Mouse (Mus musculus) heart, embryonic 10.5 days (tissue): Measurements from ENCODE around the gene Dnajb2. TPM values are rescaled to one million over a fixed set of nuclear protein-coding genes. Genes with fewer than 3 reads are reported as not detected.

Experiments used
- DNase-seq: peaks from one replicate; pipeline ENCODE4 v3.0.0-alpha.2; 2017; ENCODE audit warnings: low spot score
- H3K27ac ChIP-seq: fragments of 300-500 bp; sonication (generic); 2 replicates; pipeline ENCODE4 v1.5.1; 2016; ENCODE audit warnings: mild to moderate bottlenecking
- H3K27me3 ChIP-seq: fragments of 300-500 bp; sonication (generic); 2 replicates; pipeline ENCODE4 v1.6.1; 2016; ENCODE audit warnings: mild to moderate bottlenecking; ENCODE audit not compliant: poor library complexity, insufficient read depth, severe bottlenecking
- H3K36me3 ChIP-seq: fragments of 300-500 bp; sonication (generic); 2 replicates; pipeline ENCODE4 v1.6.1; 2016; ENCODE audit warnings: mild to moderate bottlenecking, moderate library complexity
- H3K4me1 ChIP-seq: fragments of 300-500 bp; sonication (generic); 2 replicates; pipeline ENCODE4 v1.6.1; 2016; ENCODE audit warnings: mild to moderate bottlenecking
- H3K4me3 ChIP-seq: fragments of 300-500 bp; sonication (generic); 2 replicates; pipeline ENCODE4 v1.5.1; 2016; ENCODE audit warnings: mild to moderate bottlenecking, moderate library complexity
- H3K9me3 ChIP-seq: fragments of 300-500 bp; sonication (generic); 2 replicates; pipeline ENCODE4 v1.6.1; 2016; ENCODE audit warnings: mild to moderate bottlenecking, moderate library complexity
- WGBS: fragments of 180-500 bp; shearing (Covaris S2); methylation state at CpG from one replicate; pipeline ENCODE4 v1.1.7; 2016; 5-methylcytosine and 5-hydroxymethylcytosine counted together
- polyA plus RNA-seq: library from polyadenylated mRNA; unstranded; fragments of >200 nt; fragmentation: Nextera tagmentation; extraction: Ambion mirVana; gene quantifications from 2 replicates; pipeline ENCODE4 v1.2.1, GENCODE M21; 2016

Dnajb2 gene
- polyA plus RNA-seq, 1 experiment from 2014 or later, result 32.4 TPM

DNA sequence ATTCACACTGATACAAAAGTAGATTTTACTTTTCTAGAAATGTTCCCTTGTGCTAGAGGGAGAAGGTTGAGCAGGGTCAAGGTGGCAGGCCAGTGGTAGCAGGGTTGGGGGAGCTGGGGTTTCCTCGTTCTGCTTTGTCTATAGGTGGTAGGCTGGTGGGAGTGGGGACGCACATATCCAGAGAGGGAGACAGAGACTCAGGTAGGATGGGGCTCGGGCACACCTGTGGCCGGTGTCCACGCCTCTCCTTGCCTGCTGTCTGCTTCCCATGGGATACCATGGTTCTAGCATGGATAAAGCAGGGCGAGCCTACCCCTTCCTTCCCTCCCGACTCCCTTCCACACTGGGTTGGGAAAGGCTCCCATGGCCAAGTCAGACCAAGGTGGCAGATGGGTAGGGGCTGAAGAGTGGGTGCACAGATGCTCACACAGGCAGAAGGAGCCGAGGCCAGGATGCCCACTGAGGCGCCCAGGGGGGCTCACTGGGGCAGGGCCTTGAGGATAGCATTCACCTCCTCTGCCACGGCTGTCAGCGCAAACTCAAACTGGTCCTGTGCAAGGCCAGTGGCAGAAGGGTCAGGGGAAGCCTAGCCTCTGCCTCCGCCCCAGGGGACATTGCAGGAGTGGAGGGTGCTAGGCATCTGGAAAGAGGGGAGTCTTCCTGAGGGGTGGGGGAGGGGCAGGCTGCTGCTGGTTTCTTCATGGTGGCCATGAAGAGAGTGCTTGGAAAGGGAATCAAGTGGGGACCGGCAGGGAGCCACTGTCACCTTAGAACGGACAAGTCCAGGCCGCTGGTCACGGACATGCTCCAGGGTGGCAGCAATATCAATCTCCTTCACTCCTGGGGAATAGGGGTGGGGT is 11.1 kb downstream of the Dnajb2 start:
- Histone ChIP-seq H3K4me1 (peaks cover 40% of the 10 kb centered on the region), H3K4me3 (no peak overlapping the region), H3K27me3 (peaks cover 3% of the 10 kb centered on the region), H3K9me3 (no peaks in the 10 kb centered on the region), H3K36me3 (peaks cover 25% of the 10 kb centered on the region), H3K27ac (peak overlapping the region; percentile 85)
- DNase-seq, result no peak
- 78% methylated on average over 16 of the region's 16 CpGs for WGBS

DNA sequence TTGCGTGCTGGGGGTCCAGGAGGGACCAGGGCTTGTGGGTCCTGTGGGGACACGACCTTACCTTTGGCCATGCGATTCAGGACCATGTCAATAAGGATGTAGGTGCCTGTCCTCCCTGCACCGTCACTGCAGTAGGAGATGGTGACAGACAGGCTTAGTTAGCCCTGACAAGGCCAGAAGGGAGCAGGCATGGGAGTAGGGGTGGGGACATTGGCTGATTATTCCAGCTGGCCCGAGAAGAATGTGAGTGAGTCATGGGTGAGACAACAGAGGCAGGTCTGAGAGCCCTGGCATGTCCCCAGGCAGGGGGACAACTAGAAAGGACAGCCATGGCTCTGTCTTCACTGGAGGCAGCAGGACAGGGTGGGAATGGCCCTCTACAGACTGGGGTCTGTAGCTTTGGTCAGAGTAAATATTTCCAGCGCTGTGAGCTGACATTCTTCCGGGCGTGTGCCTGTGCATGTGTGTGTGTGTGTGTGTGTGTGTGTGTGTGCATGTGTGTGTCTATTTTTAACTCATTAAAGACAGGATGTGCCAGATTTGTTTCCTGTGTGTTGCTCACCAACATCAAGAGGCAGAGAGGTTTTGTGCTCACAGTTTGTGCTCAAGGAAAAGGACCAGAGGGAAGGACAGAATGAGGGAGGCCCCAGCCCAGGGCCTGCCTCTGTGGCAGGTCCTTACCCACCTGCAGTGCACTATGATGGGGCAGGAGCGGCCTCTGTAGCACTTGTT is 12.0 kb downstream of the Dnajb2 start:
- Histone ChIP-seq H3K4me3 (peak overlapping the region; percentile 22; the same call in 1 of the 2 replicates), H3K27me3 (peaks cover 12% of the 10 kb centered on the region), H3K27ac (peak overlapping the region; percentile 85), H3K36me3 (peaks cover 22% of the 10 kb centered on the region), H3K4me1 (peaks cover 40% of the 10 kb centered on the region), H3K9me3 (no peaks in the 10 kb centered on the region)
- 38% methylated on average over 9 of the region's 9 CpGs for WGBS
- DNase-seq, result peak; percentile 89

DNA sequence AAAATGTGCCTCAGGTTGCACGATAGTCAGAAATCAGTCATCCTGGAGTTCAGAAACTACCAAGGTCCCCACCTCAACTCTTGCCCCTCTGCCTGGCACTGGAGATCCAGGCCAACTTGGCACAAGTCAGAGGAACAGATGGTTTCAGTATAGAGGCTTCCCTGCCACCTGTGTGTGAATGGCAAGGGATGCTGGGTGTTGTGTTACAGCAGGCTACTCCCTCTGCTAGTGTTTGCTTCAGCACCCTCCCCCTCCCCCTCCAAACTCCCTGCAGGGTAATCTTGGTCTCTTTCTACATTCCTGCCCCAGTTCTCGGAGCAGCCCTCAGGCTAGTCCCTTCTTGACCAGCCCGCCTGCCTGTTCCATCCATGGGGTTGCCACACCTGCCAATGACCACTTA is 14.3 kb downstream of the Dnajb2 start:
- WGBS, result 70% methylated on average over 3 of the region's 3 CpGs
- no peak overlapping the region for H3K27ac ChIP-seq
- peaks cover 12% of the 10 kb centered on the region; the same call in 1 of the 2 replicates for H3K36me3 ChIP-seq
- H3K4me3 ChIP-seq, result no peak overlapping the region
- no peak for DNase-seq
- no peaks in the 10 kb centered on the region for H3K9me3 ChIP-seq
- peaks cover 37% of the 10 kb centered on the region for H3K4me1 ChIP-seq
- peaks cover 14% of the 10 kb centered on the region for H3K27me3 ChIP-seq

DNA sequence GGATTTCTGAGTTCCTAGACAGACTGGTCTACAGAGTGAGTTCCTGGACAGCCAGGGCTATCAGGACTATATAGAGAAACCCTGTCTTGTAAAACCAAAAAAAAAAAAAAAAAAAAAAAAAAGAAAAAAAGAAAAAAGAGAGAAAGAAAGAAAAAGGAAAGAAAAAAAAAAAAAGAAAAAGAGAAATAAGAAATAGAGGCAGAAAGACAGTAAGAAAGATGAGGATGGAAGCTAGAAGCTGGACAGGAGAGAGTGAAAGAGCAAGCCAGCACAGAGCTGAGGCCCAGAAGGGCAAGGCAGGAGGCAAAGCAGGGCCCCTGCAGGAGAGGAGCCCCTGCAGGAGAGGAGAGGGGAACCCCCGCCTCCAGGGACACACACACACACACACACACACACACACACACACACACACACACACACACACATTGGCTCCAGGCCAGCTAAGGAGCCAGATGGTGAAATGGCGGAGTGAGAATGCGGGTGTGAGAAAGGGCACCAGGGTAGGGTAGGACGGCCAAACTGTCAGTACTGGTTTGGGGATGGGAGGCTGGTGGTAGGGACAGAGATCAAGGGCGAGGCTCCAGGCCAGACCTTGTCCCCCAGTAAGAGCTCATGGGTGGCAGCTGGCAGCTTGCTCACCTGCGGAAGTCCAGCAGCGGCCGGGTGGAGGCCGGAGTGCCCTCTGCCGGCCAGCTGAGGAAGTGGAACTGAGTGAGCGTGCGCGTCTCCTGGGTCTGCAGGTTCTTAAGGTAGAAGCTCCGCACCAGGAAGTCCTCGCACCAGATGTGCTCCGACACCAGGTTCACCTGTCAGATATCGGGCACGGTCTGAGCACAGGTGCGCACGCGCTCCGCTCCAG is 15.1 kb downstream of the Dnajb2 start:
- Histone ChIP-seq H3K4me3 (peak overlapping the region; percentile 42), H3K27me3 (peaks cover 14% of the 10 kb centered on the region), H3K27ac (peak overlapping the region; percentile 45), H3K4me1 (peaks cover 33% of the 10 kb centered on the region), H3K9me3 (no peaks in the 10 kb centered on the region), H3K36me3 (0 out of 2 replicates have a peak, but pooled peaks cover 4% of the 10 kb centered on the region)
- peak; percentile 94 for DNase-seq
- WGBS, result 10% methylated on average over 21 of the region's 22 CpGs

DNA sequence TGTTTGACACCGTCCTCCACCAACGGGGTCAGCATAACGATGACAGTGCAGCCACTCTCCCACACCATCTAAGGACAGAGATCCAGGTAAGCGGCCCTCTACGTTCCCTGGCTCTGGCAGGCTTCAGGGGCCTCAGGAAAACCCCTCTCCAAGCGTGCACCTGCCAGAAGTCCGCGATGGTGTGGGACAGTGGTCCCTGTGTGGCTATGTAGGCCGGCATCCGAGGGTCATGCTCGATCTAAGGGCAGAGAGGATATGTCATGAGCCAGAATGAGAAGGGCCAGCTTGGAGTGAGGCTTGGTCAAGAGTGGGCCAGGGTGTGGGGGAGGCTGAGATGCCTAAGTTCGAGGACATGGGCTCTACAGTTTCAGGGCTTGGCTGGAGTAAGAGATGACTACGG is 16.1 kb downstream of the Dnajb2 start:
- DNase-seq, result no peak
- H3K27me3 ChIP-seq, result peaks cover 14% of the 10 kb centered on the region
- WGBS, result 60% methylated on average over 13 of the region's 13 CpGs
- peaks cover 24% of the 10 kb centered on the region for H3K4me1 ChIP-seq
- H3K27ac ChIP-seq, result no peak overlapping the region
- H3K36me3 ChIP-seq, result no peaks in the 10 kb centered on the region
- H3K4me3 ChIP-seq, result no peak overlapping the region
- H3K9me3 ChIP-seq, result no peaks in the 10 kb centered on the region

DNA sequence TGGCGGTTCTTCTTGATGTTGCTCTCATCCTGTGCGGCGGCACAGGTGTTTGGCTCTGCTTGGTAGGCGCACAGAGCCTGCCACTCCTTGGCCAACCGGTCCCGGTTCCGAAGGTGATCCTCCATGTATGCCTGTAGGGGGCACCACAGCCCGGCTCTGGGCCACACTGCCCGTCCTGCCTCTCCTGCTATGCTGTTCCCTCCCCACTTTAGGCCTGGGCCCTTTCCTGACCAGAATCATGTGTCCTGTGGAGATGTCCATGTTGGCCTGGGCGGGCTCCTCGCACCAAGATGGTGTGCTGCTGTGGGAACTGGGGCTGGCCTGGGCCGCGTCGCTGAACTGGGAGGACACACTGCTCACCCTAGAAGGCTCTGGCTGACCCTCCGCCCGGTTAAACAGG is 16.8 kb downstream of the Dnajb2 start:
- Histone ChIP-seq H3K4me3 (no peak overlapping the region), H3K9me3 (no peaks in the 10 kb centered on the region), H3K27me3 (peaks cover 17% of the 10 kb centered on the region), H3K36me3 (no peaks in the 10 kb centered on the region), H3K4me1 (peaks cover 17% of the 10 kb centered on the region), H3K27ac (no peak overlapping the region)
- no peak for DNase-seq
- WGBS, result 64% methylated on average over 16 of the region's 16 CpGs

DNA sequence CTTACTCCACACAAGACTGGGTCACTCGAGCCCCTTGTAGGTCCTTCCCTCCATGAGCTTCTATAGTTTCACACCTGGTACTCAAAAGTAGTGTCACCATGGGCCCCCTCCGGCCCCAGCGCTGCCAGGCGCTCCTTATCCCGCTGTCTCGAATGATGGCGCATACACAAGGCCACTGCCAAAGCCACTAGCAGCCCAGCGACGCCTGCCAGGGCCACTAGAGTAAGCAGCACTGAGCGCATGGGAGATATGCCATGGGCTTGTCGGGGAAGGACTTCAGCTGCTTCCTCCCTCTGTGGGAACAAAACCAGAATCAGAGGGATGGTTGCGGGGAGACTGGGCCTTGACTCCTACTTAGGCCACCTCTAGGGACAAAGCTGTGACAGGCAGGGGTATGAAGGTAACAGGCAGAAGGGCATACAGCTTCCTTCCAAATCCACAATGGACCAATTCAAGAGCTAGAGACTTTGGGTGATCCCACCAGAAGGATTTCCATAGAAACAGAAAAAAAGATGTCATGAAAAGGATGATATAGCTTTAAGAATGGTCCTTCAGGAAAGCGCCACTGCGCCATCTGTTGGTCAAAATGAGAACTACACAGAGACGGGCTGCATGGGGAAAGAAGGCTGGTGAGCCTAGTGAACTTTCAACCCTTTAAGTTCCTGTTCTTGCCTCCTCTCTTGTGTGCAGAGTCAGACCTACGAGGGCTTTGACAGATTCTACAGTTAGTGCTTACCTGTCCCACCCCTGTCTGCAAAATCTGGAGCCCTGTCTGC is 17.8 kb downstream of the Dnajb2 start:
- DNase-seq, result no peak
- H3K27ac ChIP-seq, result no peak overlapping the region
- H3K4me1 ChIP-seq, result peaks cover 10% of the 10 kb centered on the region
- no peaks in the 10 kb centered on the region for H3K9me3 ChIP-seq
- H3K4me3 ChIP-seq, result no peak overlapping the region
- 63% methylated on average over 16 of the region's 16 CpGs for WGBS
- peaks cover 18% of the 10 kb centered on the region for H3K27me3 ChIP-seq
- no peaks in the 10 kb centered on the region for H3K36me3 ChIP-seq

DNA sequence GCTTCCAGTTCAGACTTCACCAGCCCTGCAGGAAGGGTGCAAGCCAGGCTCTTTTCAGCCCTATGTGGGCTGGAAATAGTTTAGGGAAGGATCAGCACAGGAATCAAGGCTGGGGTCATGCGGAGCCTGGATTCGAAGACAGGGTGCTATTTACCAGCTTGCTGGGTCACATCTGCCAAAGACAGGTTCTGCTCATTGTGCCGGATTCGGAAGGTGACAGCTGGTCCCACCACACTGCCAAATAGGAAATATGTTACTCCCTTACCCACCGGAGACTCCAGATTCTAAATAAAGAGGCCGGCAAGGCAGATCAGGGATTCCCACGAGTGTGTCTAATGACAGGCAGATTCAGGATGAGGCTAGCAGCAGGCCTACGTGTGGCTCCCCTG is 18.4 kb downstream of the Dnajb2 start:
- Histone ChIP-seq H3K4me3 (no peak overlapping the region), H3K36me3 (no peaks in the 10 kb centered on the region), H3K27ac (no peak overlapping the region), H3K9me3 (no peaks in the 10 kb centered on the region), H3K4me1 (peaks cover 7% of the 10 kb centered on the region), H3K27me3 (peaks cover 18% of the 10 kb centered on the region)
- 75% methylated on average over 8 of the region's 8 CpGs for WGBS
- no peak for DNase-seq

DNA sequence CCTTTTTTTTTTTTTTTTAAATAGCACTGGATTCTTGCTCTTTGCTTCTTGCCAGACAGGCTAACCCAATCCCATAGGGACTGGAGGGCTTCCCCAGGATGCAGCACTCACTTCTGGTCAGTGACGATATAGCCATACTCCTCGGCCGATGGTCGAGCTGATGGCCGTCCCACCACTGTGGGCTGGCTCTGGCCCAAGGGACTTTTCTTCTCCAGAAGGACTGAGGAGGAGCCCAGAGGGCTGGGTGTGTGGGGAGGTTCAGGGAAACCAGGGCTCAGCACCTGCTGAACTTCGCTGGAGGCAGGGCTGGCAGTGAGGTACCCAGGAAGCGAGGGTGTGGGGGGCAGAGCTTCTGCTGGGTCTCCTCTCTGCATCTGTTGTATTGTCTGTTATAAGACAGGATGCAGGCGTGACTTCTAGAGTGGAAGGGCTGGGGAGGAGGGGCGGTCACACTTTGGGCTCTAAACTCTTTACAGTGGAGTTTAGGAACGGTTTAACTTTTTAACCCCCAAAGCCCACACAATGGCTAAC is 19.4 kb downstream of the Dnajb2 start:
- Histone ChIP-seq H3K27me3 (peaks cover 18% of the 10 kb centered on the region), H3K4me1 (peaks cover 7% of the 10 kb centered on the region), H3K36me3 (no peaks in the 10 kb centered on the region), H3K27ac (no peak overlapping the region), H3K9me3 (no peaks in the 10 kb centered on the region), H3K4me3 (no peak overlapping the region)
- WGBS, result 65% methylated on average over 10 of the region's 10 CpGs
- DNase-seq, result no peak

DNA sequence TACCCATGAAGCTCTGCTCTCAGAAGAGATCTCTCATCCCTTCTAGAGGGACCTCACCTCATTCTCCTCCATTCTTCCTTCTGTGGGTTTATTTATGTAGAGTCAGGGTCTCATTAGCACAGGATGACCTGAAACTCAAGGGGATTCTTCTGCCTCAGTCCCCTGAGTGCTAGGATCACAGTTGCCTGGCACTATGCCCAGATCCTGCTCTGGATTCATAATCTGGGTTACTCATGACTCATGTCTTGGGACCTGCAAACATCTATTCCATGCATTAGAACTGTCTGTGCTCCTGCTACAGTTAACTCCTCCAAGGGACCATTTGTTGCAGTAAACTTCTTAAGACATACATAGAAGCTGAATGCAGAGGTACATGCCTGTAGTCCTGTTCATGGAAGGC is 25.1 kb downstream of the Dnajb2 start:
- H3K4me1 ChIP-seq, result peaks cover 13% of the 10 kb centered on the region
- H3K27ac ChIP-seq, result no peak overlapping the region
- H3K36me3 ChIP-seq, result no peaks in the 10 kb centered on the region
- DNase-seq, result no peak
- H3K4me3 ChIP-seq, result no peak overlapping the region
- peaks cover 45% of the 10 kb centered on the region for H3K27me3 ChIP-seq
- no peaks in the 10 kb centered on the region for H3K9me3 ChIP-seq

DNA sequence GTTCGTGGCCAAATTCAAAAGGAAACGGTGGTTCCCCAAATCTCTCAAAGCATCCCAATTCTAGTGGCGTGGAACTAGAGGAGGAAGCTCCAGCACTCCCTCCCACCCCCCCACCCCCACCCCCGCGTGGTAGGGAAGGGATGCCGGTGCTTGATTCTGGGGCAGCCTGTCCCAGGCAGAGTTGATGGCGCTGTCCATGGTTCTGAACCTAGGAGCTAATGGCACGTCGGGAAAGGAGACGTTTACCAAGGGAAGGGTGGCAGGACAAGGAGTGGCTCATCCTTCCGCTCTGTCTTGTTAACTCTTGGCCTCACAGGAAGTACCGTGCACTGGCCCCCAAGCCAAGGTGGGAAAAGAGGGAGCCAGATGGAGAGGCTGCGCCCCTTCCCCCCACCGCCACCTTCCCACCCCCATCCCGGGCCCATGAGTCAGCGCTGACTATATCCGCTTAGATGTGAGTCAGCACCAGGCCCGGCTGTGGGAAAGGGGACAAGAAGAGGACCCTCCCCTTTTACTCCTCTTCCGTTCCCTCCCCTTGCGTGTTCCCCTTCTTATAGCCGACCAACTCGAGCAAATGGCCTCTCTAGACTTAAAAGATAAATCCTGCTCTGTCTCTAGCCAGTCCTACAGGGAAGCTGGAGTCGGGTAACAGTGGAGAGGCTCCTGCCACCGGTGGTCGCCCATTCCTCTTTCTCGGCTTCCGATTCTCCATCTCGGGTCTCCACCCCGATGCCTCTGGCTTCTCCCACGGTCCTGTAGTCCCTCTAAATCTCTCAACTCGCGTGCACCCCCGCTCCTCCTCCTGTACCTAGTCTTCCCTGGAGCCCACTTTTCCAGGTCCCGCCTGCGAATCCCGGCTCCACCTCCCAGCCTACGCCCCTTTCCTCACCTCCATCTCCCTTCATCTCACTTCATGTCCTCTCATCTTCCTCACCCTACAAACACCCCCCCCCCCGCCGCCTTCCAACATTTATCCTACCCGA is 27.1 kb downstream of the Dnajb2 start:
- H3K4me3 ChIP-seq, result peak overlapping the region; percentile 36

More for the DNA sequence above, 27.1 kb downstream of the Dnajb2 start:
- Histone ChIP-seq H3K4me1 (peaks cover 13% of the 10 kb centered on the region), H3K27ac (no peak overlapping the region), H3K9me3 (no peaks in the 10 kb centered on the region), H3K27me3 (peaks cover 43% of the 10 kb centered on the region), H3K36me3 (no peaks in the 10 kb centered on the region)
- peak; percentile 89 for DNase-seq
- WGBS, result 1% methylated on average over 40 of the region's 40 CpGs
